Mouse (Mus musculus): ENCODE results near the gene Kif12. TPM values are rescaled to one million over a fixed set of nuclear protein-coding genes. Genes with fewer than 3 reads are reported as not detected.

Gene Kif12
- polyA plus RNA-seq, 1 experiment from 2014 or later, result 0.11 TPM

DNA sequence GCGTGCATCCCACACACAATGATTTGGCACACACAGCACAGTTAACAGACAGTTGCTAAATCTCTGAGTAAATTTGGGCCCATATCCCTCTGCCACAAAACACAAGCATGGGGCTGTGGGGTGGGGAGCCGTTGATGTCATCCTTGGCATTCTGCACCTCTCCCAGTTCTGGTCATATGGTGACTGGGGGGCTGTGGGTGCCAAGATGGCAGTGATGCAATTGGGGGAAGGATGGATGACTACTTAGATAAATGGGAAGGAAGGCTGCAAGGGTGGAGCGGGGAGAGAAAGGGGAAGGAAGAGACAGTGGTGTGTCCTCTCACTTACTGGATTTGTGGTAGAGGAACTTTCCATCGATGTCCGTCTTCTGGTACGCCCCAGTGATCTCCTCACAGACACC is 20.8 kb downstream of the Kif12 start:
- H3K27ac ChIP-seq (ENCODE audit: low read length), result no peak overlapping the region
- no peaks in the 10 kb centered on the region for H3K36me3 ChIP-seq (ENCODE audit: control insufficient read depth, insufficient read depth)
- ATAC-seq (replicated peaks; ENCODE audit: extremely low read depth, insufficient read depth, low FRiP score), result no peak
- H3K4me3 ChIP-seq (ENCODE audit: low read length), result no peak overlapping the region
- no peak overlapping the region for H3K9ac ChIP-seq (ENCODE audit: low read length)
- WGBS, result 85% methylated on average over 6 of the region's 6 CpGs
- H3K9me3 ChIP-seq (replicated peaks; ENCODE audit: control insufficient read depth, low read length), result peaks cover 4% of the 10 kb centered on the region
- no peaks in the 10 kb centered on the region for H3K4me1 ChIP-seq (ENCODE audit: control insufficient read depth, insufficient read depth, low read length)
- peaks cover 2% of the 10 kb centered on the region for H3K27me3 ChIP-seq (ENCODE audit: control insufficient read depth, insufficient read depth, low read length)
- H3K4me2 ChIP-seq (ENCODE audit: low read depth, low read length), result no peak overlapping the region

DNA sequence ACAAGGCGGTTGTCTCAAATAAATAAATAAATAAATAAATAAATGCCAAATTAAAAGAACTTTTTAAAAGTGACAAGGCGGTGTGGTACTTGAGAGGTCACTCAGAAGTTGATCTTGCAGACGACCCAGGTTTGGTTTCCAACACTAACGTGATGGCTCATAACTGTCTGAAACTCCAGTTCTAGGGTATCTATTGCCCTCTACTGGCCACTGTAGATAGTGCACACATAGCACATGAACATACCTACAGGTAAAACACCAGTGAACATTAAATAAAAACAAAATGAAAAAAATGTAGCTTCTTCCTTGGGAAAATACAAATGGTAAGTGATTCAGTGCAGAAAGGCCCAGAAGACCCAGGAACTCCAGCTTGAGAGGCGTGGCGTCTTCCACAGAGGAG is 24.7 kb downstream of the Kif12 start:
- Histone ChIP-seq H3K4me3 (ENCODE audit: low read length) (no peak overlapping the region), H3K4me2 (ENCODE audit: low read depth, low read length) (no peak overlapping the region), H3K9ac (ENCODE audit: low read length) (no peak overlapping the region), H3K4me1 (ENCODE audit: control insufficient read depth, insufficient read depth, low read length) (no peaks in the 10 kb centered on the region), H3K9me3 (replicated peaks; ENCODE audit: control insufficient read depth, low read length) (peaks cover 4% of the 10 kb centered on the region), H3K36me3 (ENCODE audit: control insufficient read depth, insufficient read depth) (no peaks in the 10 kb centered on the region), H3K27ac (ENCODE audit: low read length) (no peak overlapping the region), H3K27me3 (ENCODE audit: control insufficient read depth, insufficient read depth, low read length) (peaks cover 2% of the 10 kb centered on the region)
- WGBS, result 94% methylated on average over 6 of the region's 6 CpGs
- ATAC-seq (replicated peaks; ENCODE audit: extremely low read depth, insufficient read depth, low FRiP score), result no peak

DNA sequence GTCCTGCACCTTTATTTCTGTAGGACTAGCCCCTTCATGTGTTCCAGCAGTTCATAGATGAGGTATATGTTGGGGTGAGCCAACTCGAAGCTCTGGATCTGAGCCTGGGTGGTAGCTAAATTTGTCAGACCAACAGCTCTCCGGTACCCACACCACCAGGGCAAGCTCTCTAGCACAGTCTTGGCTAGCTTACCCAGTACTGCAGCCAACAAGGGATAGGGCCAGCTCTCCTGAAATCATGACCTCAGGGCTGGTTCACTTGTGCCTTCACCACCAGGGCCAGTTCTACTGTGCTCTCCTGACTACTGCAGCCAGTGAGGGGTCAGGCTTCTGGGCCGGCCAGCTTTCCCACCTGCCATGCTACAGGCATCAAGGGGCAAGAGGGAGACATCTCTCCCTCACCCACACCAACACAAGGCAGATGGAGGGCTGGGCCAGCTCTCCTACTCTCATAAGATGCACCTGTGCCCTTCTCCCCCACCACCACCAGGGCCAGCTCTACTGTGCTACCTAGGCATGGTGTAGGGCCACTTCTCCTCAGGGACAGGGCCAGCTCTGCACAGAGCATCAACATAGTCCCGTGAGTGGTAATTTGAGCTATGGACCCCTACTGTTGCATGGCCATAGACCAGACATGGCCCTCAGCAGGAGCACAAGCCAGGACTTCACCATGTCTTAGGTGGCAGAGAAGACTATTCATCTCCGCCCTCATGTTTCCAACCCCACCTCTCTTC is 41.9 kb downstream of the Kif12 start:
- no peaks in the 10 kb centered on the region for H3K27me3 ChIP-seq (ENCODE audit: control insufficient read depth, insufficient read depth, low read length)
- WGBS, result 82% methylated on average over 5 of the region's 5 CpGs
- no peak overlapping the region for H3K4me3 ChIP-seq (ENCODE audit: low read length)
- H3K4me2 ChIP-seq (ENCODE audit: low read depth, low read length), result no peak overlapping the region
- ATAC-seq (replicated peaks; ENCODE audit: extremely low read depth, insufficient read depth, low FRiP score), result no peak
- peaks cover 11% of the 10 kb centered on the region; the same call in 1 of the 2 replicates for H3K36me3 ChIP-seq (ENCODE audit: control insufficient read depth, insufficient read depth)
- no peak overlapping the region for H3K9ac ChIP-seq (ENCODE audit: low read length)
- H3K9me3 ChIP-seq (replicated peaks; ENCODE audit: control insufficient read depth, low read length), result no peaks in the 10 kb centered on the region
- no peak overlapping the region for H3K27ac ChIP-seq (ENCODE audit: low read length)
- no peaks in the 10 kb centered on the region for H3K4me1 ChIP-seq (ENCODE audit: control insufficient read depth, insufficient read depth, low read length)

DNA sequence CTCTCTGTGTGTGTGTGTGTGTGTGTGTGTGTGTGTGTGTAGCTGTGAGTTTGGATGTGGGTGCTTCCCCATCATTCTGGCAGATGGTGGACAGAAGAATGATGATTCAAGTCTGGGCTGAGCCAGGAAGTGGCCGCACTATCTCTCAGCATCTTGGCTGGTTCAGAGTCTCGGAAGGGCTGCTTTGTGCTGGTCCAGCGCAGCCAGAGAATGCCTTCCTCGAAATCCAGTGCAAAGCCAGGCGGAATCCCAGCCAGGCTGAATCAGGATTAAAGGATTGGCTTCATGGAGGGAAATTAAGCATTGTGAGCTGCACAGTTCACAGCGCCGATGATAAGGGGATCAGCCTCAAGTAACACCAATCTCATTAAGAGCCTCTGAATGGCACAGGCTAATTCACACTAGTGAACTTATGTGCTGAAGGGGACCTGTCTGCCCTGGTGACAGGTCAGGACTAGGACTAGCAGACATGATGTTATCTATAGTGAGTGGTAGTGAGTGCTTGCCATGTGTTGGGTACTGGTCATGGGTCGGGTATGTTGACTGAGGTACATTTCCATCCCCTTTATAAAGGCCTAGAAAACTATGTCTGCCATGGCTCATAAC is 47.0 kb downstream of the Kif12 start:
- Histone ChIP-seq H3K4me1 (ENCODE audit: control insufficient read depth, insufficient read depth, low read length) (no peaks in the 10 kb centered on the region), H3K9me3 (replicated peaks; ENCODE audit: control insufficient read depth, low read length) (0 out of 2 replicates have a peak, but pooled peaks cover 2% of the 10 kb centered on the region), H3K4me2 (ENCODE audit: low read depth, low read length) (no peak overlapping the region), H3K36me3 (ENCODE audit: control insufficient read depth, insufficient read depth) (peaks cover 12% of the 10 kb centered on the region), H3K9ac (ENCODE audit: low read length) (no peak overlapping the region), H3K4me3 (ENCODE audit: low read length) (no peak overlapping the region), H3K27me3 (ENCODE audit: control insufficient read depth, insufficient read depth, low read length) (no peaks in the 10 kb centered on the region), H3K27ac (ENCODE audit: low read length) (no peak overlapping the region)
- no peak for ATAC-seq (replicated peaks; ENCODE audit: extremely low read depth, insufficient read depth, low FRiP score)
- WGBS, result 74% methylated on average over 8 of the region's 8 CpGs

DNA sequence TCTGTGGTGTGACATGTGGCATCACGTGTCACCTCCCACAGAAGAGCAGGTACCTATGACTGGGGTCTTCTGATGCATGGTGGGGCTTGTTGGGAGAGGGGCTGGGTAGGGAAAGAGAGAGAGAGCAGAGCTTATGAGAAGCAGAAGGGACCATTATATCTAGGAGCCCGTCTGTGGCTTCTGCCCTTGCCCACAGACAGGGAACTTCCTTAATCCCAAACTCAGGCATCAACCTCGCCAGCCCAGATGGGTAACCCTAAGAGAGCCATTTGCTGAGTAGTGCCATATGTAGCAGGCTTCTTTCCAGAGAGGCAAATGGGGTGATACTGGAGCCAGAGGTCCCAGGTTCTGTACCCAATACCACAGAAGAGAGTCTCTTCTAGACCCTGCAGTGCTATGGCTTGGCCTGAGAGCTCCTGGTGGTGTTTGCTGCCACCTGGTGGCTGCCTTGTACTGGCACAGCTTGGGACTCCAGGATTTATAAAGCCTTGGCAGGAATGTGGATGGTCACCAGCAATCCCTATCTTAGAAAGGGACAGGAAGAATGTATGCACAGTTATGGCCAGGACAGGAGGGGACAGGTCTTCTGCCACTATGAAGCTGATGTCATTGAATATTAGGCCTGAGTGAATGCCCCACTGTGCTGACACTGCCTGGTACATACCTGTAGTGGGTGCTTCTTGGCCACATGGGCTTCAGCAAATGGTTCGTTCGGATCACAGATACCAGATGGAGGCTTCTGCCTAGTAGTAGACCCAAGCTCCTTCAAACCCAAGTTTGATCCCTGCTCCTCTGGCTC is 53.1 kb downstream of the Kif12 start:
- Histone ChIP-seq H3K4me1 (ENCODE audit: control insufficient read depth, insufficient read depth, low read length) (no peaks in the 10 kb centered on the region), H3K27ac (ENCODE audit: low read length) (no peak overlapping the region), H3K4me3 (ENCODE audit: low read length) (no peak overlapping the region), H3K9ac (ENCODE audit: low read length) (no peak overlapping the region), H3K9me3 (replicated peaks; ENCODE audit: control insufficient read depth, low read length) (0 out of 2 replicates have a peak, but pooled peaks cover 2% of the 10 kb centered on the region), H3K36me3 (ENCODE audit: control insufficient read depth, insufficient read depth) (peaks cover 12% of the 10 kb centered on the region), H3K27me3 (ENCODE audit: control insufficient read depth, insufficient read depth, low read length) (no peaks in the 10 kb centered on the region), H3K4me2 (ENCODE audit: low read depth, low read length) (no peak overlapping the region)
- WGBS, result 86% methylated on average over 5 of the region's 5 CpGs
- peak; percentile 72 for ATAC-seq (replicated peaks; ENCODE audit: extremely low read depth, insufficient read depth, low FRiP score)

Other genes with a start within 250 kb of the Kif12 start
- gene Zfp618, start 206.6 kb downstream of the Kif12 start, polyA plus RNA-seq (2015; fragmentation: Nextera tagmentation; extraction: Ambion mirVana), result 7.7 and 12.5 TPM in 2 replicates
- gene Ambp, start 17.3 kb downstream of the Kif12 start, polyA plus RNA-seq (2015; fragmentation: Nextera tagmentation; extraction: Ambion mirVana), result 1.5 TPM in 2 replicates
- gene Col27a1, start 41.9 kb upstream of the Kif12 start, polyA plus RNA-seq (2015; fragmentation: Nextera tagmentation; extraction: Ambion mirVana), result 3.0 and 4.5 TPM in 2 replicates
- gene Orm1, start 172.4 kb upstream of the Kif12 start, polyA plus RNA-seq (2015; fragmentation: Nextera tagmentation; extraction: Ambion mirVana), result not detected in 2 replicates
- not detected in 2 replicates for gene Orm3, start 184.0 kb upstream of the Kif12 start, polyA plus RNA-seq (2015; fragmentation: Nextera tagmentation; extraction: Ambion mirVana)
- gene Orm2, start 190.3 kb upstream of the Kif12 start, polyA plus RNA-seq (2015; fragmentation: Nextera tagmentation; extraction: Ambion mirVana), result not detected in 2 replicates
- 4.4 and 5.8 TPM in 2 replicates for gene Akna, start 231.2 kb upstream of the Kif12 start, polyA plus RNA-seq (2015; fragmentation: Nextera tagmentation; extraction: Ambion mirVana)

Measured in heart, embryonic 16.5 days (tissue).